Mouse (Mus musculus): ENCODE measurements around the gene Cckar.

- no peak for TF ChIP-seq CTCF (conservative IDR thresholded peaks at IDR 0.05; ENCODE audit: low read length)
- no peak for TF ChIP-seq NANOG (IDR thresholded peaks at IDR 0.05; ENCODE audit: borderline replicate concordance, low read length)
These were observed 23.1 kb downstream of the Cckar start for GRCm38 (mm10) chr5:53684417-53684816.

Data from E14TG2a.4 (cell line).